Mouse (Mus musculus): ENCODE data around the gene Syt11. TPM values are rescaled to one million over a fixed set of nuclear protein-coding genes. Genes with fewer than 3 reads are reported as not detected.

Gene Syt11
- polyA plus RNA-seq, 1 experiment from 2014 or later = 211 TPM

DNA sequence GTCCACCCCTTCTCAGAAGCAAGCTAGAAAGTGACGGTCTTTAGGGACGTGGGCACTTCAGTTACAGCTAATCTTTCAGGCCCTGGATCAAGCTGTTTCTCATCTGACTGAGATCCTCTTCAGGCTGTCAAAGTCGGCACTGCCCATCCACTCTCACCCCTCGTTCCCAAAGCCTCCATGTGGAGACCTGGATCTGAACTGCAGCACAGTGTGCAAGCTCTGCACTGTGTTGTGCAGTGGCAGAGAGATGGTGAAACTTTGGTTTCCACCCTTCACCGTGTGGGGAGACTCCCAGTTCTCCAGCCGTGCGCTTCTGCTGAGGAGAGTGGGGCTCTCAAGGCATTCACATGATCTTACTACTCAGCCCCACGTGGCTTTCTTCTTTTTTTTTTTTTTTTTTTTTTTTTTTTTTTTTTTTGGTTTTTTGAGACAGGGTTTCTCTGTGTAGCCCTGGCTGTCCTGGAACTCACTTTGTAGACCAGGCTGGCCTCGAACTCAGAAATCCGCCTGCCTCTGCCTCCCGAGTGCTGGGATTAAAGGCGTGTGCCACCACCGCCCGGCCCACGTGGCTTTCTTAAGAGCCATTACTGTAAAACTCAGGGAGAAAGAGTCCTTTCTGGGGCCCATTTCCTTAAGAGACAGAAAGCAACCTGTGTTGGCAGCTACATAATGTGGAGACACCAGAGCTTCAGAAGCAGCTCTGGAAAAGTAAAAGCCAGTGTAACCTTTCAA is 28.7 kb downstream of the Syt11 start:
- H3K9ac ChIP-seq (replicated peaks; ENCODE audit: low read depth, low read length) = no peak overlapping the region
- no peak overlapping the region for H3K27ac ChIP-seq (ENCODE audit: low read depth, low read length)
- no peaks in the 10 kb centered on the region for H3K27me3 ChIP-seq (ENCODE audit: control insufficient read depth, insufficient read depth, low read length)
- H3K4me1 ChIP-seq (ENCODE audit: control insufficient read depth, insufficient read depth, low read length) = no peaks in the 10 kb centered on the region
- 98% methylated on average over 14 of the region's 15 CpGs for WGBS
- no peaks in the 10 kb centered on the region; the same call in 1 of the 2 replicates for H3K9me3 ChIP-seq (ENCODE audit: control insufficient read depth, low read length)
- ATAC-seq (ENCODE audit: low read depth) = no peak
- H3K4me3 ChIP-seq (ENCODE audit: low read depth, low read length) = no peak overlapping the region
- no peak overlapping the region for H3K4me2 ChIP-seq (ENCODE audit: low read depth, low read length)
- peaks cover 42% of the 10 kb centered on the region for H3K36me3 ChIP-seq (ENCODE audit: control insufficient read depth, insufficient read depth, low read length)

- Histone ChIP-seq H3K9me3 (ENCODE audit: control insufficient read depth, low read length) (no peaks in the 10 kb centered on the region; the same call in 1 of the 2 replicates), H3K9ac (replicated peaks; ENCODE audit: low read depth, low read length) (no peak overlapping the region), H3K4me1 (ENCODE audit: control insufficient read depth, insufficient read depth, low read length) (no peaks in the 10 kb centered on the region), H3K4me3 (ENCODE audit: low read depth, low read length) (no peak overlapping the region), H3K27ac (ENCODE audit: low read depth, low read length) (no peak overlapping the region), H3K36me3 (ENCODE audit: control insufficient read depth, insufficient read depth, low read length) (peaks cover 37% of the 10 kb centered on the region), H3K27me3 (ENCODE audit: control insufficient read depth, insufficient read depth, low read length) (no peaks in the 10 kb centered on the region), H3K4me2 (ENCODE audit: low read depth, low read length) (no peak overlapping the region)
- 94% methylated on average over 9 of the region's 9 CpGs for WGBS
- no peak for ATAC-seq (ENCODE audit: low read depth)
Measured at GRCm38 (mm10) chr3:88745534-88745933, 29.4 kb downstream of the Syt11 start.

DNA sequence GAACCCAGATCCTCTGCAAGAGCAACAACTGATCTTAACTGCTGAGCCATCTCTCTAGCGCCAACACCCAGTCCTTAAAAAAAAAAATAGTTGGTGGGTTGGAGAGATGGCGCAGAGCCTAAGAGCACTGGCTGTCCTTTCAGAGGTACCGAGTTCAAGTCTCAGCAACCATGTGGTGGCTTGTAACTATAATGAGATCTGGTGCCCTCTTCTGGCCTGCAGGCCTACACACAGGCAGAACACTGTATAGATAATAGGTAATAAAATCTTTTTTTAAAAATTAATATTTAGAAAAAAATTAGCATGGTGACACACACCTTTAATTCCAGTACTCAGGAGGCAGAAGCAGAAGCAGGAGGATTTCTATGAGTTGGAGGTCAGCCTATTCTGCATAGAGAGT is 34.8 kb downstream of the Syt11 start:
- no peak for ATAC-seq (ENCODE audit: low read depth)
- H3K27me3 ChIP-seq (ENCODE audit: control insufficient read depth, insufficient read depth, low read length) = no peaks in the 10 kb centered on the region
- WGBS = 96% methylated on average over 3 of the region's 3 CpGs

DNA sequence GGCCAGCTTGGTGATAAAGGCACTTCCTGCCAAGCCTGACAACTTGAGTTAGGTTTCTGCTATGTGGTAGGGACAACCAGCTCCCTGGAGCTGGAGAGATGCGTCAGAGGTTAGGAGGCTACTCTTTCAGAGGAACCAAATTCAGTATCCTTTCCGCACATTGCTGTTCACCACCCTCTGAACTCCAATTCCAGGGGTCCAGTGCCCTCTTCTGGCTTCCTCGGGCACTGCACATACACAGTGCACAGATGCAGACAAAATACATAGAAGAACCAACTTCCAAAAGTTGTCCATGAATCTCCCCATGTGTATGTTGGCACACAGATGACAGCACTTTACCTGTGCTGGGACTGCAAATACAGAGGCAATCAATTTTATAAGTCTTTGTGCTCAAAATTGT is 36.3 kb downstream of the Syt11 start:
- H3K36me3 ChIP-seq (ENCODE audit: control insufficient read depth, insufficient read depth, low read length) = peaks cover 5% of the 10 kb centered on the region; the same call in 1 of the 2 replicates
- WGBS = 62% methylated on average over 3 of the region's 3 CpGs
- H3K4me3 ChIP-seq (ENCODE audit: low read depth, low read length) = no peak overlapping the region
- ATAC-seq (ENCODE audit: low read depth) = no peak
- no peak overlapping the region for H3K27ac ChIP-seq (ENCODE audit: low read depth, low read length)
- H3K4me2 ChIP-seq (ENCODE audit: low read depth, low read length) = no peak overlapping the region
- no peaks in the 10 kb centered on the region for H3K9me3 ChIP-seq (ENCODE audit: control insufficient read depth, low read length)
- no peaks in the 10 kb centered on the region for H3K27me3 ChIP-seq (ENCODE audit: control insufficient read depth, insufficient read depth, low read length)
- H3K9ac ChIP-seq (replicated peaks; ENCODE audit: low read depth, low read length) = no peak overlapping the region
- no peaks in the 10 kb centered on the region for H3K4me1 ChIP-seq (ENCODE audit: control insufficient read depth, insufficient read depth, low read length)

More for the DNA sequence above, 34.8 kb downstream of the Syt11 start:
- Histone ChIP-seq H3K9me3 (ENCODE audit: control insufficient read depth, low read length) (no peaks in the 10 kb centered on the region), H3K4me3 (ENCODE audit: low read depth, low read length) (no peak overlapping the region), H3K4me1 (ENCODE audit: control insufficient read depth, insufficient read depth, low read length) (no peaks in the 10 kb centered on the region), H3K27ac (ENCODE audit: low read depth, low read length) (no peak overlapping the region), H3K36me3 (ENCODE audit: control insufficient read depth, insufficient read depth, low read length) (peaks cover 5% of the 10 kb centered on the region; the same call in 1 of the 2 replicates), H3K9ac (replicated peaks; ENCODE audit: low read depth, low read length) (no peak overlapping the region), H3K4me2 (ENCODE audit: low read depth, low read length) (no peak overlapping the region)

GRCm38 (mm10) chr3:88736556-88736955 is 38.4 kb downstream of the Syt11 start:
- ATAC-seq (ENCODE audit: low read depth) = no peak

GRCm38 (mm10) chr3:88719098-88719497 is 55.9 kb downstream of the Syt11 start:
- Histone ChIP-seq H3K27ac (ENCODE audit: low read depth, low read length) (no peak overlapping the region), H3K4me2 (ENCODE audit: low read depth, low read length) (no peak overlapping the region; the same call in 1 of the 2 replicates), H3K9ac (replicated peaks; ENCODE audit: low read depth, low read length) (no peak overlapping the region), H3K27me3 (ENCODE audit: control insufficient read depth, insufficient read depth, low read length) (no peaks in the 10 kb centered on the region), H3K4me3 (ENCODE audit: low read depth, low read length) (no peak overlapping the region), H3K4me1 (ENCODE audit: control insufficient read depth, insufficient read depth, low read length) (peaks cover 20% of the 10 kb centered on the region), H3K36me3 (ENCODE audit: control insufficient read depth, insufficient read depth, low read length) (no peaks in the 10 kb centered on the region; the same call in none of the 2 replicates), H3K9me3 (ENCODE audit: control insufficient read depth, low read length) (no peaks in the 10 kb centered on the region)
- 86% methylated on average over 2 of the region's 2 CpGs for WGBS
- ATAC-seq (ENCODE audit: low read depth) = peak; percentile 57; the same call in 1 of the 2 replicates

More at GRCm38 (mm10) chr3:88736556-88736955, 38.4 kb downstream of the Syt11 start:
- Histone ChIP-seq H3K9ac (replicated peaks; ENCODE audit: low read depth, low read length) (no peak overlapping the region), H3K4me1 (ENCODE audit: control insufficient read depth, insufficient read depth, low read length) (no peaks in the 10 kb centered on the region), H3K9me3 (ENCODE audit: control insufficient read depth, low read length) (no peaks in the 10 kb centered on the region), H3K36me3 (ENCODE audit: control insufficient read depth, insufficient read depth, low read length) (peaks cover 5% of the 10 kb centered on the region; the same call in 1 of the 2 replicates), H3K27me3 (ENCODE audit: control insufficient read depth, insufficient read depth, low read length) (no peaks in the 10 kb centered on the region), H3K4me3 (ENCODE audit: low read depth, low read length) (no peak overlapping the region), H3K27ac (ENCODE audit: low read depth, low read length) (no peak overlapping the region), H3K4me2 (ENCODE audit: low read depth, low read length) (no peak overlapping the region)
- WGBS = 89% methylated on average over 2 of the region's 2 CpGs

DNA sequence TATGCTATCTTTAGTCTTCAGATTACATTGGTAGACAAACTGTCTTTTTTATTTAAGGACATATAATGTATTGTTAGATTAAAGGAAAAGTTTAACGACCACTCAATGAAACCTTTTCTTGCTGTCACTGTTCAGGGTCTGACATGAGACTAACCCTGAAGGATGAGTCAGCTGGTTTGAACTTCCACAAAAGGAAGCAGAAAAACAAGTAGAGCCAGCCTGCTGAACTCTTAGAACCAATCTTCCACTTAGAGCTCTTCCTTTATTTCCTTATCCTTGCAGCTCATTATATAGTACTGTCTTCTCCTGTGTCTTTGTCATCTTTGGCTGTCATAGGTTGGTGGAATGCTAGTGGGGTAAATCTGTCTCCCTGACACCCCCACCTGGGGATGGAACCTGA is 57.1 kb downstream of the Syt11 start:
- Histone ChIP-seq H3K36me3 (ENCODE audit: control insufficient read depth, insufficient read depth, low read length) (peaks cover 10% of the 10 kb centered on the region), H3K4me3 (ENCODE audit: low read depth, low read length) (peak overlapping the region; percentile 13; the same call in 1 of the 2 replicates), H3K4me2 (ENCODE audit: low read depth, low read length) (peak overlapping the region; percentile 80), H3K9me3 (ENCODE audit: control insufficient read depth, low read length) (no peaks in the 10 kb centered on the region), H3K4me1 (ENCODE audit: control insufficient read depth, insufficient read depth, low read length) (peaks cover 20% of the 10 kb centered on the region), H3K27me3 (ENCODE audit: control insufficient read depth, insufficient read depth, low read length) (no peaks in the 10 kb centered on the region), H3K27ac (ENCODE audit: low read depth, low read length) (no peak overlapping the region), H3K9ac (replicated peaks; ENCODE audit: low read depth, low read length) (no peak overlapping the region; the same call in 1 of the 2 replicates)
- no peak for ATAC-seq (ENCODE audit: low read depth)
- 69% methylated on average over 1 of the region's 1 CpGs for WGBS

DNA sequence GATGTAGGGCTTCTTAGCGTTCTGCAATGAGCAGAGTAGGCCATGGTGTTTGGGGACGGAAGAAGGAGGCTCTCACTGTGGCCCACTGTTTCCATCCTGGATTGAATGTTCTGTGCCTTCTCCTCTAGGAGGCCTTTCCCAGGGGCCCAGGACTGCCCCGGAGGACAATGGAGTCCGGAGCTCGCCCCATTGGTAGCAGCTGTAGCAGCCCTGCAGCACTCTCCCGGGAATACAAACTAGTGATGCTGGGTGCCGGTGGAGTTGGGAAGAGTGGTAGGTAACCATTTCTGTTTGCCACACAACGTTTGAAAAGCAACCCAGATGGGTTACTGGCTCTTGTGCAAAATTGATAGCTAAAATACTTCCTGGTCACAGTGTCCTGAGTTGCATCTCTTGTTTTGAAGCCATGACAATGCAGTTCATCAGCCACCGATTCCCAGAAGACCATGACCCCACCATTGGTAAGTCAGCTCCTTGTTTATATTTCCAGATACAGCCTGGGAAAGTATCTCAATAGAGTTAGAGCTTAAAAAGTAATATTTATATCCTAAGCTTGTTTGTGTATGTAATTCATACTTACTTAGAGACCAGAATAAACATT is 57.7 kb downstream of the Syt11 start:
- WGBS = 6% methylated on average over 9 of the region's 9 CpGs
- Histone ChIP-seq H3K4me2 (ENCODE audit: low read depth, low read length) (peak overlapping the region; percentile 80), H3K9me3 (ENCODE audit: control insufficient read depth, low read length) (no peaks in the 10 kb centered on the region), H3K36me3 (ENCODE audit: control insufficient read depth, insufficient read depth, low read length) (peaks cover 15% of the 10 kb centered on the region), H3K27me3 (ENCODE audit: control insufficient read depth, insufficient read depth, low read length) (no peaks in the 10 kb centered on the region), H3K27ac (ENCODE audit: low read depth, low read length) (peak overlapping the region; percentile 64; the same call in 1 of the 2 replicates), H3K4me1 (ENCODE audit: control insufficient read depth, insufficient read depth, low read length) (peaks cover 20% of the 10 kb centered on the region), H3K9ac (replicated peaks; ENCODE audit: low read depth, low read length) (peak overlapping the region; percentile 59), H3K4me3 (ENCODE audit: low read depth, low read length) (peak overlapping the region; percentile 72)
- peak; percentile 75; the same call in 1 of the 2 replicates for ATAC-seq (ENCODE audit: low read depth)

Data from neural tube, embryonic 14.5 days (tissue).